Mouse (Mus musculus) myocyte (in vitro differentiated cells): ENCODE measurements around the gene Sptlc2.

Source experiments
- CEBPB ChIP-seq: IDR thresholded peaks from 2 replicates; pipeline ENCODE4 v1.6.1; 2011; ENCODE audit warnings: mild to moderate bottlenecking, moderate library complexity; ENCODE audit not compliant: poor library complexity, insufficient read depth, severe bottlenecking
- E2F4 ChIP-seq: IDR thresholded peaks from one replicate; pipeline ENCODE4 v1.6.1; 2011; ENCODE audit warnings: mild to moderate bottlenecking, control low read depth, moderate library complexity; ENCODE audit not compliant: insufficient read depth
- MAX ChIP-seq: IDR thresholded peaks from one replicate; pipeline ENCODE4 v1.6.1; 2011; ENCODE audit warnings: low read depth, mild to moderate bottlenecking, control low read depth
- MYOD1 ChIP-seq, 3 experiments: IDR thresholded peaks; one replicate each; pipeline ENCODE4 v1.6.1; 2011; ENCODE audit warnings: control low read depth in 2 of 3, low read depth in 2 of 3, mild to moderate bottlenecking in 2 of 3, moderate library complexity in 1 of 3; ENCODE audit not compliant: insufficient read length in 2 of 3, control insufficient read depth in 1 of 3
- MYOG ChIP-seq, 3 experiments: IDR thresholded peaks; one replicate each; pipeline ENCODE4 v1.6.1; 2011; ENCODE audit warnings: control low read depth in 2 of 3, low read depth in 2 of 3, mild to moderate bottlenecking in 2 of 3; ENCODE audit not compliant: insufficient read length in 2 of 3, control insufficient read depth in 1 of 3, insufficient read depth in 1 of 3
- POLR2A ChIP-seq: IDR thresholded peaks from one replicate; pipeline ENCODE4 v1.6.1; 2011; ENCODE audit warnings: low read depth, mild to moderate bottlenecking, control low read depth, moderate library complexity; ENCODE audit not compliant: insufficient read length
- REST ChIP-seq: IDR thresholded peaks from one replicate; pipeline ENCODE4 v1.6.1; 2011; ENCODE audit warnings: mild to moderate bottlenecking, control low read depth, moderate library complexity; ENCODE audit not compliant: insufficient read depth, insufficient read length
- SRF ChIP-seq: IDR thresholded peaks from one replicate; pipeline ENCODE4 v1.6.1; 2011; ENCODE audit warnings: low read depth; ENCODE audit not compliant: control insufficient read depth, insufficient read length
- TCF12 ChIP-seq: IDR thresholded peaks from one replicate; pipeline ENCODE4 v1.6.1; 2011; ENCODE audit warnings: mild to moderate bottlenecking, control low read depth; ENCODE audit not compliant: poor library complexity, insufficient read depth, severe bottlenecking
- USF1 ChIP-seq: IDR thresholded peaks from one replicate; pipeline ENCODE4 v1.6.1; 2011; ENCODE audit warnings: low read depth, mild to moderate bottlenecking, control low read depth, moderate library complexity

- no peak for TF ChIP-seq MYOD1 (IDR thresholded peaks at IDR 0.05; ENCODE audit: control insufficient read depth in 1 of 3, insufficient read length in 2 of 3, low read depth in 2 of 3)
- no peak for TF ChIP-seq POLR2A
- no peak for TF ChIP-seq TCF12
- no peak for TF ChIP-seq CEBPB
- TF ChIP-seq REST, result no peak
- no peak for TF ChIP-seq SRF
- no peak for TF ChIP-seq USF1
- TF ChIP-seq MAX, result no peak
- TF ChIP-seq MYOG (IDR thresholded peaks at IDR 0.05; ENCODE audit: control insufficient read depth in 1 of 3, insufficient read depth in 1 of 3, insufficient read length in 2 of 3, low read depth in 2 of 3), result no peak
- TF ChIP-seq E2F4, result no peak
Measured at GRCm38 (mm10) chr12:87391355-87391754, 3.2 kb upstream of the Sptlc2 start.
